Mouse (Mus musculus): ENCODE measurements around the gene Utp4.
A peak's percentile ranks its signal among the peaks of the same experiment; 100 is the strongest.
"Not testable (repeated sequence)": the region's sequence is repeated elsewhere in the genome, so short reads cannot be mapped to it uniquely, and the experiment has no call there.

The Utp4 gene

GRCm38 (mm10) chr8:106905727-106906480 lies 12.5 kb downstream of the Utp4 start:
- peak; percentile 40 for DNase-seq (ENCODE audit: low read depth, low spot score)

- DNase-seq (ENCODE audit: low read depth, low spot score), result no peak
Measured at GRCm38 (mm10) chr8:106906635-106907034, 13.2 kb downstream of the Utp4 start.

GRCm38 (mm10) chr8:106907450-106907849 lies 14.0 kb downstream of the Utp4 start:
- DNase-seq (ENCODE audit: low read depth, low spot score), result no peak

- DNase-seq (ENCODE audit: low read depth, low spot score), result no peak
Measured at GRCm38 (mm10) chr8:106908291-106908690, 14.9 kb downstream of the Utp4 start.

GRCm38 (mm10) chr8:106913631-106914030 lies 20.2 kb downstream of the Utp4 start:
- no peak for DNase-seq (ENCODE audit: low read depth, low spot score)

- no peak for DNase-seq (ENCODE audit: low read depth, low spot score)
Measured at GRCm38 (mm10) chr8:106919721-106920394, 26.4 kb downstream of the Utp4 start.

GRCm38 (mm10) chr8:106920395-106920741 lies 26.9 kb downstream of the Utp4 start:
- DNase-seq (ENCODE audit: low read depth, low spot score), result no peak

GRCm38 (mm10) chr8:106924057-106924456 lies 30.6 kb downstream of the Utp4 start:
- no peak for DNase-seq (ENCODE audit: low read depth, low spot score)

- DNase-seq (ENCODE audit: low read depth, low spot score), result no peak
Measured at GRCm38 (mm10) chr8:106924904-106925349, 31.5 kb downstream of the Utp4 start.

GRCm38 (mm10) chr8:106925446-106925845 lies 32.0 kb downstream of the Utp4 start:
- DNase-seq (ENCODE audit: low read depth, low spot score), result no peak

- DNase-seq (ENCODE audit: low read depth, low spot score), result no peak
Measured at GRCm38 (mm10) chr8:106927247-106927646, 33.8 kb downstream of the Utp4 start.

GRCm38 (mm10) chr8:106928182-106928581 lies 34.7 kb downstream of the Utp4 start:
- not testable (repeated sequence) for DNase-seq (ENCODE audit: low read depth, low spot score)

- DNase-seq (ENCODE audit: low read depth, low spot score), result no peak
Measured at GRCm38 (mm10) chr8:106929155-106929913, 35.9 kb downstream of the Utp4 start.

GRCm38 (mm10) chr8:106929921-106930320 lies 36.5 kb downstream of the Utp4 start:
- no peak for DNase-seq (ENCODE audit: low read depth, low spot score)

- DNase-seq (ENCODE audit: low read depth, low spot score), result no peak
Measured at GRCm38 (mm10) chr8:106932376-106933065, 39.1 kb downstream of the Utp4 start.

- no peak for DNase-seq (ENCODE audit: low read depth, low spot score)
Measured at GRCm38 (mm10) chr8:106933506-106934143, 40.2 kb downstream of the Utp4 start.

GRCm38 (mm10) chr8:106934226-106934977 lies 41.0 kb downstream of the Utp4 start:
- DNase-seq (ENCODE audit: low read depth, low spot score), result no peak

- DNase-seq (ENCODE audit: low read depth, low spot score), result peak; percentile 93
Measured at GRCm38 (mm10) chr8:106935324-106935869, 42.0 kb downstream of the Utp4 start, which contains the start of gene Sntb2. TSS of gene Sntb2 (plus strand) at chr8:106935750.

- DNase-seq (ENCODE audit: low read depth, low spot score), result peak; percentile 34
Measured at GRCm38 (mm10) chr8:106935899-106936477, 42.6 kb downstream of the Utp4 start.

All from retina, postnatal 7 days (tissue).